Mouse (Mus musculus): ENCODE results near the gene Etl4. TPM values are rescaled to one million over a fixed set of nuclear protein-coding genes. Genes with fewer than 3 reads are reported as not detected.
A peak's percentile ranks its signal among the peaks of the same experiment; 100 is the strongest.

Etl4 gene
- polyA plus RNA-seq, 1 experiment from 2014 or later = 23.3 TPM

DNA sequence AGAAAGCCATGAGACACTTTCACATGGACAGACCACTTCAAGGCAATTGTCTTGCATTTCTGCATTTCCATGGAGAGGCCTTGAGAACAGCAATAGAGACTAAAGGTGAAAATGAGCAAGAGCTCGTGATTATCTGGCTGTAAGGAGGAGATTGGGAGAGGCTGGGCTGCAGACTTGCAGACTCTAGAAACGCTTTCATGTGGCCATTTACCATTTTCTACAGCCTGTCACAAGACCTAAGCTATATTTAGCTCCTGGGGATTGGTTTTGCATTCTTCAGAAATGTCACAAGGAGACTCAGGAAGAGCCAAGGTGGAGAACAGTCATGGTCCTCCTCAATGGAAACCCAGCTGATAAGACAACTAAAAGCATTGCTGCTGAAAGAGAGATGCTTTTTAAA is 801.4 kb downstream of the Etl4 start:
- 57% methylated on average over 2 of the region's 2 CpGs for whole genome bisulfite sequencing
- H3K9me3 ChIP-seq = no peaks in the 10 kb centered on the region
- no peak overlapping the region for H3K9ac ChIP-seq
- H3K27me3 ChIP-seq = no peaks in the 10 kb centered on the region
- 0 out of 2 replicates have a peak, but pooled peaks cover 6% of the 10 kb centered on the region for H3K36me3 ChIP-seq
- ATAC-seq (ENCODE audit: borderline replicate concordance, extremely low read depth, low FRiP score, low TSS enrichment) = no peak
- no peak overlapping the region for H3K4me3 ChIP-seq
- H3K27ac ChIP-seq = no peak overlapping the region
- H3K4me1 ChIP-seq = no peaks in the 10 kb centered on the region
- H3K4me2 ChIP-seq = no peak overlapping the region

DNA sequence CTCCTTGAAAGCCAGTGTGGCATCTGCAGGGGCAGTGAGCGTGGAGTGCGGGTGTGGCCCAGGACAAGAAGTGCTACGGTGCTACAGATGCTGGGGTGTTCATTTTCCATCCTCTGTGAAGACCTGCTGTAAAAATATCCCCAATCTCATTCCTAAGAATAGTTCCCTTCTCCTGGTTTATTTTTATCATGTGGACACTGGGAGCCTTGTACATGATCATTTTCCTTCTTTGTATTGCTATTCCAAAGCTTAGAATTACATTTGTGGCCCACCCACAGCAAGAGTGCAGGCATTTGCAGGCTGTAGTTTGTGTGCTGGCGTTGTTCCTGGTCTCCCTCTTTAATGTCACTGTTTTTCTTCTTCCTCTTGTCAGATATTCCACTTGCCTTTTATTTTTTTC is 809.5 kb downstream of the Etl4 start:
- Histone ChIP-seq H3K9ac (no peak overlapping the region), H3K9me3 (no peaks in the 10 kb centered on the region), H3K36me3 (no peaks in the 10 kb centered on the region), H3K4me1 (peaks cover 11% of the 10 kb centered on the region; the same call in 1 of the 2 replicates), H3K27me3 (no peaks in the 10 kb centered on the region), H3K4me3 (no peak overlapping the region), H3K27ac (no peak overlapping the region), H3K4me2 (no peak overlapping the region)
- ATAC-seq (ENCODE audit: borderline replicate concordance, extremely low read depth, low FRiP score, low TSS enrichment) = no peak
- 81% methylated on average over 4 of the region's 4 CpGs for WGBS

DNA sequence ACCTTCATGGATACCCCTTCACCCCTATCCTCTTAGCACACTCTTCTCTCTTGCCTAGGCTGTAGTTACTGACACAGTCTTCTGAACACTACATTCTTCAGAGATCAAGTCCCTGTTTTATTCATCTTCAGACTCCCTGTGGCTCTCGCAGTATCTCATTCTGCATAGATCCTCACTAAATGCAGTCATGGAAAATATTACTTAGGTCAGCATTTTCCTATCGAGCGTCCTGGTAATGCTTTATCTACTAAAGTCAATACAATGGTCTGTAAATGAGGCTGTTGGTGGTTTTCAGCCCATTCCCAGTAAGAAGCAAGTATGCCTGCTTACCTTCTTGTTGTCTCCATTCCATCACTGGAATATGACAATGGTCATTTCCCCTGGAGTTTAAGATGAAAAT is 811.5 kb downstream of the Etl4 start:
- Histone ChIP-seq H3K36me3 (no peaks in the 10 kb centered on the region), H3K9me3 (no peaks in the 10 kb centered on the region), H3K4me2 (no peak overlapping the region), H3K4me3 (no peak overlapping the region), H3K27me3 (no peaks in the 10 kb centered on the region), H3K27ac (no peak overlapping the region), H3K4me1 (peaks cover 11% of the 10 kb centered on the region; the same call in 1 of the 2 replicates), H3K9ac (no peak overlapping the region)
- WGBS = 78% methylated on average over 3 of the region's 3 CpGs
- no peak for ATAC-seq (ENCODE audit: borderline replicate concordance, extremely low read depth, low FRiP score, low TSS enrichment)

DNA sequence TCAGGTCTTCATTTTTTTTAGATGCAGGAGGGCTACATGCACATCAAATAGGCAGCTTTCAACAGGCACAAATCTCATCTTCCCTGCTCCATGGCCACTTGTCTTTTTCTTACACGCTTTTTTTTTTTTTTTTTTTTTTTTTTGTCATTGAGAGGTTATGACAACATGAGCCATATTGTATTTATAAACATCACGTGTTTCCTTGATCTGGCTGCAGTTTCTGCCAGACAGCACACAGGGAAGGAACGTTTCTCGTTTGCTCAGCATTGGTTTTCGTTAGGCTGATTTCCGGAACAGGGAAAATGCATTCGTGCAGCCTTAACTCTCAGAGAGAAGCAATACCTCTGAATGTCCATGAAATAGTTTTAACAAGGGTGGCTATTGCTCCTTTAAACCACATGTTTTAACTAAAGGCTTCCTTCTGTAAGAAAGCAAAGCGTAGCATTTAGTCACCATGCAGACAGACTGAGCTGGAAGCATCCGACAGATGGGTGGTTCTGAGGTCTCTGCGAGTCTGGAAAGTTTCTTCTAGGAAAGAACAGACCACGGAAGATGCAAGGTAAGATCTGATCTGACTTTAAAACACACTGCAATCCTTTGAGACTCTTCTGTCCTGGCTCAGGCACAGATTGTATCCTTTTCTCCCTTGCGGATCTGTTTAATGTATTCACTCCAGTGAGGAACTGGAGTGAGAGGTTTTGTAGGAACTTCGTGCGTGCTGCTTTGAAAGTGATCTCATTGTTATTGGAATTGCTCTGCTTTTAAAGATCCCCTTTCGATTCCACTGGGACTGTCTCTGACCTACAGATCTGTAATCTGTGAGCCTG is 812.8 kb downstream of the Etl4 start:
- H3K27ac ChIP-seq = no peak overlapping the region
- peak; percentile 74; the same call in 1 of the 2 replicates for ATAC-seq (ENCODE audit: borderline replicate concordance, extremely low read depth, low FRiP score, low TSS enrichment)
- H3K9ac ChIP-seq = 0 out of 2 replicates have a peak overlapping the region, but pooled peaks have one; percentile 16
- H3K9me3 ChIP-seq = no peaks in the 10 kb centered on the region
- H3K4me1 ChIP-seq = peaks cover 11% of the 10 kb centered on the region; the same call in 1 of the 2 replicates
- no peaks in the 10 kb centered on the region for H3K36me3 ChIP-seq
- 14% methylated on average over 15 of the region's 15 CpGs for WGBS
- peak overlapping the region; percentile 26 for H3K4me3 ChIP-seq
- H3K4me2 ChIP-seq = peak overlapping the region; percentile 50
- no peaks in the 10 kb centered on the region for H3K27me3 ChIP-seq

DNA sequence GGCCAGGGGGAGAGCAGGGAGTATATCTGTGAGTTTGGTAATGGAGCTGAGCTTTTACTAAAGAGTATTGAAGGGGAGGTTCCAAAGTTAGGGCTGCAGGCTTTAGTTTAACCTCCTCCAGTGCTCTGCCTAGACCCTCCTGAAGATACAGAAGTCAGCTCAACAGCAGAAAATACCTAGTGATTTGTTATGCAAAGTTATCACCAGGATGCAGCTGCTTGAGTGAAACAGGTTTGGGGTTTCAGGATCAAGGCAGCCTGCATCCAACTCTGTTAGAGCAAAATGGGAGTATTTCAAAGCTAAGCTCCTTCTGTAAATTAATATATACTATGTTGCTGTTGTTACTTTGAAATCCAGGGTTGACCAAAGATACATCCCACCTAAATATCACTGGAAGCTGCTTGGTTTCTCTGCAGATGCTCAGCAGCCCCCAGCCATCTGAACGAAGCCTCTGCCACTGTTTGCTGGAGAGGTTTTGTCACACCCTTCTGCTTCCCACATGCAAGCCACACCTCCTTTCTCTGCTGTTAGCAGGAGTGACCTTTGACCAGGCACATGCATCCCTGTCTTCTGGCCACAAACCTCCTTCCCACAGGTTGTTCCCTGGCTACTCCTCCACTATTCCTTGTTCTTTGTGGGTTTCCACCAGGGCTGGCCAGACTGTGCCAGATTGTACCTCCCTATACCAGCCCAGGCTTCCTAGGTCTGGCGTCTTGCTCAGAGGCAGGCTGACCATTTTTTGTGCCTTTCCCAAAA is 814.6 kb downstream of the Etl4 start:
- H3K4me1 ChIP-seq = peaks cover 11% of the 10 kb centered on the region; the same call in 1 of the 2 replicates
- H3K9ac ChIP-seq = no peak overlapping the region
- H3K36me3 ChIP-seq = no peaks in the 10 kb centered on the region
- 37% methylated on average over 2 of the region's 2 CpGs for WGBS
- no peak overlapping the region for H3K4me3 ChIP-seq
- ATAC-seq (ENCODE audit: borderline replicate concordance, extremely low read depth, low FRiP score, low TSS enrichment) = no peak
- H3K4me2 ChIP-seq = no peak overlapping the region
- no peak overlapping the region for H3K27ac ChIP-seq
- no peaks in the 10 kb centered on the region for H3K27me3 ChIP-seq
- H3K9me3 ChIP-seq = no peaks in the 10 kb centered on the region

DNA sequence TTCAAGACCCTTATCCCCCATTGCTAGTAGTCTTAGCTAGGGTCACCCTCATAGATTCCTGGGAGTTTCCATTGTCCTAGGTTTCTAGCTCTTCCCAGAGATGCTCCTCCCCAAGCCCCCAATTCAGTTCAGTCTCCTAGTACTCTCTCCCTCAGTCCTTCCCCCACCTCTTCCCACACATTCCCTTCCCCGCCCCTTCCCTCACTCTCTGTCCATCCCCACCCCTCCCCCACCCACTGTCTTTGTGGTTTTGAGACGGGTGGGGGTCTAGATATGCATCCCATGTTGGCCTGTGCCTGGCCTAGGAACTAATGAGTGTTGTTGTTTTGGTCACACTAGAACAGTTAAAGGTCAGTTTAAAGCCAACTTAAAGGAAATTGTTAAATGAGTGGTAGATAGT is 817.4 kb downstream of the Etl4 start:
- Histone ChIP-seq H3K9ac (no peak overlapping the region), H3K4me2 (no peak overlapping the region), H3K27ac (no peak overlapping the region), H3K27me3 (no peaks in the 10 kb centered on the region), H3K9me3 (no peaks in the 10 kb centered on the region), H3K4me1 (peaks cover 8% of the 10 kb centered on the region; the same call in 1 of the 2 replicates), H3K4me3 (no peak overlapping the region), H3K36me3 (no peaks in the 10 kb centered on the region)
- 78% methylated on average over 2 of the region's 2 CpGs for WGBS
- ATAC-seq (ENCODE audit: borderline replicate concordance, extremely low read depth, low FRiP score, low TSS enrichment) = no peak

DNA sequence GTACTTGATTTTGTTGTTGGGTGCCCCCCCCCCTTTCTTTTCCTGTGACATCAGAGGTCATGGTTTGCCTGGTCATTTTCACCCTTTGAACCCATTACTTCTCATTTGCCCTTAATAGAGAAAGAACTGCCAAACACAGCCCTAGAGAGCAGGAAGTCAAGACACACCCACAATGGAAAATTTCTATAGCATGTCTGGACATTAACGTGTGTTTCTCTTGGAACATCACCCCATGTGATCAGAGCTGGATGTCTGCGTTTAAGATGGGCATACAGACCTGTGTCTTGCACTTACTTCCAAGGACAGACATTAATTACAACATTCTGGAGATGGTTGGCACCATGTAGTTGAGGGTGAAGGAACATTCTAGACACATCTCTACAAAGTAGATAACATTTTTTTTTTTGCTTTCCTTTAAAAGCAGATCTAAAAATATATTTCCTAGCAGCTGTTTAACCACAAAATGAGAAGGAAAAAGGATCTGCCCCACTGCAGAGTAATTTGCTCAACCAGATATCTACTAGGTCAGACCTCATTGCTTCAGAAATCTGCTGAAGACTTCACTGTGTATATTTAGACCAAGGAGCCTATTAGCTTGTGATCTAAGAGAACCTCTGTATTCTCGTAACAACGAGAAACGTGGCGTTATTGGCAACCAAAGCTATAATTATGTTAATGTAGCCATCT is 818.3 kb downstream of the Etl4 start:
- WGBS = 80% methylated on average over 6 of the region's 6 CpGs
- Histone ChIP-seq H3K4me3 (no peak overlapping the region), H3K27ac (no peak overlapping the region), H3K9ac (no peak overlapping the region), H3K9me3 (no peaks in the 10 kb centered on the region), H3K27me3 (no peaks in the 10 kb centered on the region), H3K4me1 (0 out of 2 replicates have a peak, but pooled peaks cover under 1% of the 10 kb centered on the region), H3K4me2 (no peak overlapping the region), H3K36me3 (no peaks in the 10 kb centered on the region)
- ATAC-seq (ENCODE audit: borderline replicate concordance, extremely low read depth, low FRiP score, low TSS enrichment) = no peak

DNA sequence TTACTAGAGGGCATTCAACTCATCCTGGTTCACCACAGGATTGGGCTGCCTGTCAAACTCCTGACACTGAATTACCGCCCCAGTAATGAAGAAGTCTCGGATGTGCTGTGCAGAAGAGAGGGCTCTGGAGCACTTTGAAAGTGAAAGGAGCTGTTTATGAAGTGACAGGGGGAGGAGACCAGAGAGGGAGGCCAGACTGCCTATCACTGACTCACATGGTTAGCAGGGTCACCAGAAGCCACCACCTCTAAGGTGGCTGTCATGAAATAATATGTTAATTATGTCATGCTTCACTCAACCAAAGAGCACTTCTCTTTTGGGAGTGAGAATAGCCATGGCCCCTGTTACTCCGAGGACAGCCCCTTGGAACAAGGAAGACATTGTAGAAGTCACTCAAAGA is 825.9 kb downstream of the Etl4 start:
- no peaks in the 10 kb centered on the region for H3K27me3 ChIP-seq
- H3K4me2 ChIP-seq = no peak overlapping the region
- 50% methylated on average over 3 of the region's 3 CpGs for WGBS
- no peak overlapping the region for H3K27ac ChIP-seq
- peaks cover 13% of the 10 kb centered on the region for H3K4me1 ChIP-seq
- no peak overlapping the region for H3K4me3 ChIP-seq
- no peaks in the 10 kb centered on the region for H3K36me3 ChIP-seq
- H3K9me3 ChIP-seq = no peaks in the 10 kb centered on the region
- no peak overlapping the region for H3K9ac ChIP-seq
- ATAC-seq (ENCODE audit: borderline replicate concordance, extremely low read depth, low FRiP score, low TSS enrichment) = no peak

DNA sequence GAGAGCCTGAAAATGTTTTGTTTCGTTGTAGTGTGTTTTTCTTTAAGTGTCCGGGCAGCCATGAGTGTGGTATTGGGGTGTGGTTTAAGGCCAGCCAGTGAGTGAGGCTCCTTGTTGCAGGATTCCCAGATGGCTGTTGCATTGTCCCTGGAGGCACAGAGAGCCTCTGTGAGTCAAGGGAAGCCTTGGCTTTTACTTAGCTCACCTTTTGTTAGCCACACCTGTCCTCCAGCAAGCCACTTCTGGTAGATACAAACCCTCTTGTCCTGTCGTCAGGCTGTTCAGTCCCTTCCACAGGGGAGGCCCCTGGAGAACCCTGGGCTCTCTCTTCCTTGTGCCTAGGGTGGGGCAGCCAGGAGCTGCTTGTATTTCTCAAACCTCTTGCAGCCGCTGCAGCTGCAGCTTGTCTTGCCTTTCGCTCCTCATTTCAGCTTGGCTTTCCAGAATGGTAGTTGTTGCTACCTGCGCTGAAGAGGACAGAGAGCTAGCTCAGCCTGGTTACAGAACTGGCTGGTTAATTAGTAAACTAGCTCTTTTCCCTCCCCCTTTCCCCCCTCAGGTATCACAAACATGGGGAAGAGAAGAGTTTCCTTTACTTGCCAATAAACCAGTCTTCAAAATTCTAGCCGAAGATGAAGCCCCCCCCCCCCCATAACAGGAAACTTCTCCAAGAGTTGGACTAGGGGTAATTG is 826.9 kb downstream of the Etl4 start:
- 0 out of 2 replicates have a peak overlapping the region, but pooled peaks have one; percentile 39 for H3K27ac ChIP-seq
- H3K27me3 ChIP-seq = no peaks in the 10 kb centered on the region
- peaks cover 13% of the 10 kb centered on the region for H3K4me1 ChIP-seq
- H3K9me3 ChIP-seq = no peaks in the 10 kb centered on the region
- peak overlapping the region; percentile 9; the same call in 1 of the 2 replicates for H3K4me2 ChIP-seq
- no peaks in the 10 kb centered on the region for H3K36me3 ChIP-seq
- H3K4me3 ChIP-seq = no peak overlapping the region
- H3K9ac ChIP-seq = no peak overlapping the region
- ATAC-seq (ENCODE audit: borderline replicate concordance, extremely low read depth, low FRiP score, low TSS enrichment) = no peak
- 50% methylated on average over 7 of the region's 7 CpGs for WGBS

DNA sequence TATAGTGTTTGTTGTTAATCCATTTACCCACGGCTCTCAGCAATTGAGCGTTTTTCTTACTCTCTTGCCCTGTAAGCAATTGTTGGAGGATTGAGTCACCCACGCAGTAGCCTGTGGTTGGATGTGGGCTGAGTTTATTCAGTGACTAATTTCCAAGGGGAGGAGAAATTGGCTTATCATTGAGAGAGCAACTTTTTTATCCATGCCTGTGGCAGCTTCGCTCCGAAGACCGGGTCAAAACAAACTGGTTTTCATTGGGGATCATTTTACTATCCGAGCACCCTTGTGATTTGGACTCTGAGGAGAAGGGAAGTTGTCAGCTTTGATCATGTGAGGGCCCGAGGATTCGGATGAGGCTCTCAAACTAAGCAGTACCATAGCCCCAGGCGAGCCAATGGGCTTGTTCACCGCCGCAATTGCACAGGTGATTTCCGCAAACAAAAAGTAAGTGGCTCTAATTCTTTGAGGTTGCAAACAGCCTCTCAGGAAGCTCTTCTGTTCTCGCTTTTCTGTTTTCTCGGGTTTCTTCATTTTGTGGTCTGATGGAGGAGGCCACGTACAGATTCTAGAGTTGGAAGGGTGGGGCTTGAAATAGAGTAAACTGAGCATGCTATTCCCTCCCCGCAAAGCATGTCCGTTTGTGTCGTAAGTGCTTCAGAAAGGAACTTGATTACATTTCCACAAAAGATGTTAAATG is 827.7 kb downstream of the Etl4 start:
- Histone ChIP-seq H3K36me3 (no peaks in the 10 kb centered on the region), H3K27ac (no peak overlapping the region), H3K9ac (no peak overlapping the region), H3K4me1 (peaks cover 13% of the 10 kb centered on the region), H3K4me2 (peak overlapping the region; percentile 23), H3K27me3 (no peaks in the 10 kb centered on the region), H3K9me3 (no peaks in the 10 kb centered on the region), H3K4me3 (no peak overlapping the region)
- WGBS = 50% methylated on average over 19 of the region's 19 CpGs
- no peak for ATAC-seq (ENCODE audit: borderline replicate concordance, extremely low read depth, low FRiP score, low TSS enrichment)

DNA sequence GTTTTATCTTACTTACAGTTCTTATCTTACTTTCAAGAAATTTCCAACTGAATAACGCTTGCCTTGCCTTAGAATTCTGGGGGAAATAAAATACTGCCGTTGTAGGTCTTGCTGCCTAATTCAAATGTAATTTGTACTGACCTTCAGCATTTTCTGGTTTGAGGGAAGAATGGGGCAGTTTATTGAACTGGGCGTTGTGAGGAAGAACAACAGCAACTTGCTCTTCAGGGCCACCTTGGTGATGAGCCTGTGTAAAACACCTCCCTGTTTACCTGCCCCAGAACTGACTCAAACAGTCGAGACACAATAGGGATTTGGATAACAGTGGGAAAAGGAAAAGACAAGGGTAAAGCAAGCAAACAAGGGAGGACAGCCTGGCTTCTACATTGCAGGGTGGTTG is 828.3 kb downstream of the Etl4 start:
- Histone ChIP-seq H3K4me2 (no peak overlapping the region; the same call in 1 of the 2 replicates), H3K27ac (no peak overlapping the region), H3K9me3 (no peaks in the 10 kb centered on the region), H3K36me3 (no peaks in the 10 kb centered on the region), H3K9ac (no peak overlapping the region), H3K4me1 (peaks cover 13% of the 10 kb centered on the region), H3K27me3 (no peaks in the 10 kb centered on the region), H3K4me3 (no peak overlapping the region)
- WGBS = 34% methylated on average over 4 of the region's 4 CpGs
- ATAC-seq (ENCODE audit: borderline replicate concordance, extremely low read depth, low FRiP score, low TSS enrichment) = no peak

All from lung, embryonic 15.5 days (tissue).